29 mouse cellular contexts compared by ENCODE assay signal in genomic region chr16:57292296-57292695, GRCm38 (mm10). TPM values are rescaled to one million over a fixed set of nuclear protein-coding genes. Genes with fewer than 3 reads are reported as not detected.
"Had no signal": no experiment of that assay in that cellular context is flagged by ENCODE, and none has a peak within 500 bp of the region (broad histone marks: within the 10 kb centered on the region; RNA-seq: fewer than 3 reads in every experiment).

No protein-coding gene starts in this region.

- H3K9me3 ChIP-seq: hindbrain, embryonic 10.5 days; hindbrain, embryonic 12.5 days; intestine, embryonic 15.5 days; limb, embryonic 10.5 days; limb, embryonic 12.5 days; liver, embryonic 13.5 days; liver, embryonic 15.5 days had no signal

- H3K36me3 ChIP-seq: hindbrain, embryonic 10.5 days; hindbrain, embryonic 12.5 days; intestine, embryonic 15.5 days; limb, embryonic 10.5 days; limb, embryonic 12.5 days; liver, embryonic 13.5 days; liver, embryonic 15.5 days had no signal

- ATAC-seq: hindbrain, embryonic 16.5 days; inflammation-experienced regulatory T-cells, adult 6 months; intestine, embryonic 15.5 days; intestine, postnatal 0 days; liver, postnatal 0 days had no signal

- H3K27ac ChIP-seq: gastrocnemius, adult 2 months; hindbrain, embryonic 10.5 days; hindbrain, embryonic 12.5 days; hindbrain, embryonic 14.5 days; intestine, embryonic 15.5 days; layer of hippocampus, adult 2 months; left cerebral cortex, adult 2 months; limb, embryonic 10.5 days; limb, embryonic 12.5 days; liver, embryonic 13.5 days; liver, embryonic 15.5 days had no signal

- H3K4me3 ChIP-seq: gastrocnemius, adult 2 months; hindbrain, embryonic 10.5 days; hindbrain, embryonic 12.5 days; intestine, embryonic 15.5 days; layer of hippocampus, adult 2 months; left cerebral cortex, adult 2 months; limb, embryonic 10.5 days; limb, embryonic 12.5 days; liver, embryonic 13.5 days; liver, embryonic 15.5 days had no signal

- H3K4me2 ChIP-seq: heart, embryonic 11.5 days; hindbrain, embryonic 12.5 days; hindbrain, embryonic 14.5 days; intestine, embryonic 15.5 days; limb, embryonic 12.5 days; liver, embryonic 11.5 days; liver, embryonic 13.5 days; liver, embryonic 15.5 days had no signal

- H3K9ac ChIP-seq: hindbrain, embryonic 12.5 days; hindbrain, embryonic 14.5 days; intestine, embryonic 15.5 days; limb, embryonic 12.5 days; liver, embryonic 13.5 days; liver, embryonic 15.5 days; liver, postnatal 0 days had no signal

- H3K4me1 ChIP-seq: hindbrain, embryonic 10.5 days; hindbrain, embryonic 12.5 days; intestine, embryonic 15.5 days; limb, embryonic 10.5 days; limb, embryonic 12.5 days; liver, embryonic 13.5 days; liver, embryonic 15.5 days had no signal

- DNase-seq: gastrocnemius, adult 2 months; gastrocnemius, postnatal 10 days; gastrocnemius, postnatal 25 days; heart, postnatal 36 days; kidney, adult 18-20 months; kidney, adult 8-10 months; kidney, postnatal 10 days; kidney, postnatal 25 days; kidney, postnatal 4 days; liver; liver, embryonic 13.5 days; liver, postnatal 0 days had no signal

- H3K27me3 ChIP-seq: hindbrain, embryonic 12.5 days; intestine, embryonic 15.5 days; limb, embryonic 12.5 days; liver, embryonic 13.5 days; liver, embryonic 15.5 days had no signal

RNA-seq across cellular contexts. Expression of gene Tmem30c, which starts 0.4 kb away (rescaled TPM):
- total RNA-seq: gastrocnemius, adult 2 months; gastrocnemius, postnatal 10 days; gastrocnemius, postnatal 25 days; gastrocnemius, postnatal 4 days; granulocyte monocyte progenitor cell, adult 5-6 weeks; heart, postnatal 36 days had no signal
- polyA plus RNA-seq: hindbrain, embryonic 12.5 days; intestine, embryonic 15.5 days; intestine, postnatal 0 days; kidney, embryonic 16.5 days; liver, embryonic 11.5 days; liver, embryonic 13.5 days; liver, embryonic 15.5 days; liver, postnatal 0 days had no signal
